Mouse (Mus musculus) kidney, adult 2 months (tissue): ENCODE measurements around the gene Esm1. TPM values are rescaled to one million over a fixed set of nuclear protein-coding genes. Genes with fewer than 3 reads are reported as not detected.
A peak's percentile ranks its signal among the peaks of the same experiment; 100 is the strongest.

Experiments used
- DNase-seq: peaks from one replicate; pipeline ENCODE4 v3.0.0; 2021
- H3K27ac ChIP-seq: fragments of 200-500 bp; 2 replicates; pipeline ENCODE4 v1.5.1; 2012; ENCODE audit warnings: low read depth, low read length, control low read depth, inconsistent platforms; ENCODE audit not compliant: insufficient read depth
- H3K27me3 ChIP-seq: fragments of 200-500 bp; replicated peaks from 2 replicates; pipeline ENCODE4 v1.6.1; 2012; ENCODE audit warnings: mild to moderate bottlenecking, moderate library complexity, low read length, inconsistent platforms; ENCODE audit not compliant: control insufficient read depth, insufficient read depth
- H3K36me3 ChIP-seq: fragments of 200-500 bp; 2 replicates; pipeline ENCODE4 v1.6.1; 2012; ENCODE audit warnings: mild to moderate bottlenecking, moderate library complexity, low read length, inconsistent platforms; ENCODE audit not compliant: control insufficient read depth, insufficient read depth
- H3K4me1 ChIP-seq: fragments of 200-500 bp; 2 replicates; pipeline ENCODE4 v1.6.1; 2011; ENCODE audit warnings: low read length; ENCODE audit not compliant: control insufficient read depth, insufficient read depth
- H3K4me3 ChIP-seq: fragments of 200-500 bp; 2 replicates; pipeline ENCODE4 v1.5.1; 2011; ENCODE audit warnings: mild to moderate bottlenecking, low read depth, low read length, control low read depth; ENCODE audit not compliant: insufficient read depth
- CTCF ChIP-seq: fragments of 200-500 bp; conservative IDR thresholded peaks from 2 replicates; pipeline ENCODE4 v1.5.1; 2011; ENCODE audit warnings: low read depth, mild to moderate bottlenecking, control low read depth, low read length, moderate library complexity, mixed read lengths; ENCODE audit not compliant: insufficient read depth, insufficient read length
- POLR2A ChIP-seq: fragments of 200-500 bp; IDR thresholded peaks from one replicate; pipeline ENCODE4 v1.6.1; 2011; ENCODE audit warnings: low read depth, low read length, control low read depth
- WGBS: fragments of 180-500 bp; shearing (Covaris S2); methylation state at CpG from one replicate; pipeline ENCODE4 v1.1.7; 2018; 5-methylcytosine and 5-hydroxymethylcytosine counted together
- polyA plus RNA-seq: library from polyadenylated mRNA; depleted of rRNA; stranded (reverse); fragments of >200 nt; gene quantifications from 2 replicates; pipeline ENCODE4 v1.2.3, GENCODE M21; 2012; rRNA removed

Esm1 gene
- 16.4 and 16.6 TPM in 2 replicates for polyA plus RNA-seq

GRCm38 (mm10) chr13:113209624-113210023 lies at the start of gene Esm1:
Gene Esm1 (plus strand): TSS chr13:113209659.
- no peak for TF ChIP-seq CTCF
- TF ChIP-seq POLR2A = no peak
- H3K36me3 ChIP-seq = no peaks in the 10 kb centered on the region
- H3K27me3 ChIP-seq = no peaks in the 10 kb centered on the region
- peak within 1 kb of the TSS; percentile 33 for H3K4me3 ChIP-seq
- DNase-seq = peak; percentile 51
- no peaks in the 10 kb centered on the region for H3K4me1 ChIP-seq
- WGBS = 34% methylated on average over 15 of the region's 15 CpGs
- H3K27ac ChIP-seq = peak within 1 kb of the TSS; percentile 5

- WGBS = 91% methylated on average over 5 of the region's 5 CpGs
- H3K4me1 ChIP-seq = 0 out of 2 replicates have a peak, but pooled peaks cover 3% of the 10 kb centered on the region
- no peak overlapping the region for H3K4me3 ChIP-seq
- no peaks in the 10 kb centered on the region for H3K36me3 ChIP-seq
- DNase-seq = no peak
- no peaks in the 10 kb centered on the region; the same call in 1 of the 2 replicates for H3K27me3 ChIP-seq
- no peak for TF ChIP-seq POLR2A
- TF ChIP-seq CTCF = no peak
- no peak overlapping the region for H3K27ac ChIP-seq
Measured at GRCm38 (mm10) chr13:113164252-113165005, 45.0 kb upstream of the Esm1 start.

GRCm38 (mm10) chr13:113168018-113168534 lies 41.4 kb upstream of the Esm1 start:
- TF ChIP-seq POLR2A = no peak
- no peak for TF ChIP-seq CTCF
- H3K4me3 ChIP-seq = no peak overlapping the region
- WGBS = 47% methylated on average over 9 of the region's 9 CpGs
- peak; percentile 55 for DNase-seq
- no peak overlapping the region; the same call in 1 of the 2 replicates for H3K27ac ChIP-seq
- no peaks in the 10 kb centered on the region; the same call in 1 of the 2 replicates for H3K27me3 ChIP-seq
- H3K4me1 ChIP-seq = peaks cover 9% of the 10 kb centered on the region; the same call in 1 of the 2 replicates
- no peaks in the 10 kb centered on the region for H3K36me3 ChIP-seq

- Histone ChIP-seq H3K4me3 (no peak overlapping the region), H3K27me3 (no peaks in the 10 kb centered on the region), H3K27ac (peak overlapping the region; percentile 55; the same call in 1 of the 2 replicates), H3K4me1 (peaks cover 9% of the 10 kb centered on the region; the same call in 1 of the 2 replicates), H3K36me3 (no peaks in the 10 kb centered on the region)
- peak; percentile 35 for DNase-seq
- TF ChIP-seq CTCF (no peak), POLR2A (no peak)
Measured at GRCm38 (mm10) chr13:113170256-113170655, 39.2 kb upstream of the Esm1 start.

GRCm38 (mm10) chr13:113174162-113174561 lies 35.3 kb upstream of the Esm1 start:
- TF ChIP-seq CTCF = no peak
- TF ChIP-seq POLR2A = no peak
- Histone ChIP-seq H3K27ac (no peak overlapping the region), H3K4me3 (no peak overlapping the region), H3K36me3 (no peaks in the 10 kb centered on the region), H3K4me1 (peaks cover 6% of the 10 kb centered on the region; the same call in 1 of the 2 replicates), H3K27me3 (no peaks in the 10 kb centered on the region)
- DNase-seq = no peak
- 93% methylated on average over 6 of the region's 6 CpGs for WGBS

- Histone ChIP-seq H3K27me3 (no peaks in the 10 kb centered on the region), H3K27ac (no peak overlapping the region), H3K4me1 (0 out of 2 replicates have a peak, but pooled peaks cover 2% of the 10 kb centered on the region), H3K4me3 (no peak overlapping the region), H3K36me3 (no peaks in the 10 kb centered on the region)
- no peak for DNase-seq
- no peak for TF ChIP-seq POLR2A
- no peak for TF ChIP-seq CTCF
- WGBS = 85% methylated on average over 8 of the region's 8 CpGs
Measured at GRCm38 (mm10) chr13:113183310-113183709, 26.1 kb upstream of the Esm1 start.

- H3K4me1 ChIP-seq = 0 out of 2 replicates have a peak, but pooled peaks cover 2% of the 10 kb centered on the region
- TF ChIP-seq POLR2A = no peak
- TF ChIP-seq CTCF = no peak
- no peaks in the 10 kb centered on the region for H3K27me3 ChIP-seq
- DNase-seq = no peak
- no peaks in the 10 kb centered on the region for H3K36me3 ChIP-seq
- no peak overlapping the region for H3K27ac ChIP-seq
- H3K4me3 ChIP-seq = no peak overlapping the region
- 85% methylated on average over 4 of the region's 4 CpGs for WGBS
Measured at GRCm38 (mm10) chr13:113183720-113184119, 25.7 kb upstream of the Esm1 start.
